Mouse (Mus musculus) thymus, postnatal 0 days (tissue): ENCODE results near the gene St7. TPM values are rescaled to one million over a fixed set of nuclear protein-coding genes. Genes with fewer than 3 reads are reported as not detected.

Experiments used
- DNase-seq: peaks from one replicate; pipeline ENCODE4 v3.0.0-alpha.2; 2015; ENCODE audit warnings: low spot score
- polyA plus RNA-seq: library from polyadenylated mRNA; unstranded; fragments of >200 nt; fragmentation: Nextera tagmentation; extraction: Ambion mirVana; gene quantifications from 2 replicates; pipeline ENCODE4 v1.2.1, GENCODE M21; 2015

The St7 gene
- polyA plus RNA-seq, 1 experiment from 2014 or later = 16.5 TPM

DNA sequence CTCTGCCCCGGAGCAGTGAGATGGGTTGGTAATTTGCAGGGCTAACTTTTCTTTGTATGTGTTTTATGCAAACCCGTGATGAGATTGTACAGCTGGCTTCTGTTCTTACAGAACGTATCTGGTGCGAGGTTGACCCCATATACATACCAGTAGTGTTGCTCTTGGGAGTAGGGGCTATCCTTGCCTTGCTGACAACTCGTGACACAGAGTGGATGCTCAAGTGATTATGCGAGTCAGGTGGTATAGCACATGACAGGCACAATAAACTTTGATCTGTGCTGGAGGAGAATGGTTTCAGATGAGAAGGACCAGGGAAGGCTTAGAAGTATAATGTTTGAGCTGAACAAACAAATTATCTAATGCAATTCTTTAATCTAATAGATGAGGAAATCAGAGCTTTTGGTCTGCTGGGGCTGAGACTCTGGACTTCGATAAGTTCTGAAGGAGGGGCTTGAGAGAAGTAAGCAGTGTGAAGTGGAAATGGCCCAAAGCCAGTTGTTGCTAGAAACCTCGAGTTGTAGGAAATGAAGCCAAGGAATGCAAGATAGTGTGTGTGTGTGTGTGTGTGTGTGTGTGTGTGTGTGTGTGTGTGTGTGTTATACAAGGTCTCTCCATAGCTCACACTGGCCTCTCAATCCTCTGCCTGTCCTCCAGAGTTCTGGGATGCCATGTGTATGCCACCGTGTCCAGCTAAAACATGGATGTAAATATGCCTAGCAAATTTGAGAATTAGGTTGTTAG, 251.3 kb downstream of the St7 start:
- no peak for DNase-seq

DNA sequence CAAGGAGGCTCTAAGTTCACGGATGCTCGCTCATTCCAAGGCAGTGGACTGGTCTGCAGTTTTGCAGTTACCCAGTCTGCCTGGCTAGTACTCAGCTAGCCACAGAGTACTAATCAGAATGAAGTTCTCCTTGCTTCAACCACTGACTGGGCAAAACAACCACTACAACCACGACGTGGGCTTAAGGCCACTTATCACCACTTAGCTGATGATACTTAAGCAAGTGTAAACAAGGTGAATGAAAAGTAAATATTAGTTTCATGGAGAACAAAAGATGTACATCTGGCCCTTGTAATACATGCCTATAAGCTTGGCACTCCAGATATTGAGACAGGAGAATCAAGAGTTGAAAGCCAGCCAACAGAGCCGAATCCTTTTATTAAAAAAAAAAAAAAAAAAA, 253.7 kb downstream of the St7 start:
- no peak for DNase-seq

DNA sequence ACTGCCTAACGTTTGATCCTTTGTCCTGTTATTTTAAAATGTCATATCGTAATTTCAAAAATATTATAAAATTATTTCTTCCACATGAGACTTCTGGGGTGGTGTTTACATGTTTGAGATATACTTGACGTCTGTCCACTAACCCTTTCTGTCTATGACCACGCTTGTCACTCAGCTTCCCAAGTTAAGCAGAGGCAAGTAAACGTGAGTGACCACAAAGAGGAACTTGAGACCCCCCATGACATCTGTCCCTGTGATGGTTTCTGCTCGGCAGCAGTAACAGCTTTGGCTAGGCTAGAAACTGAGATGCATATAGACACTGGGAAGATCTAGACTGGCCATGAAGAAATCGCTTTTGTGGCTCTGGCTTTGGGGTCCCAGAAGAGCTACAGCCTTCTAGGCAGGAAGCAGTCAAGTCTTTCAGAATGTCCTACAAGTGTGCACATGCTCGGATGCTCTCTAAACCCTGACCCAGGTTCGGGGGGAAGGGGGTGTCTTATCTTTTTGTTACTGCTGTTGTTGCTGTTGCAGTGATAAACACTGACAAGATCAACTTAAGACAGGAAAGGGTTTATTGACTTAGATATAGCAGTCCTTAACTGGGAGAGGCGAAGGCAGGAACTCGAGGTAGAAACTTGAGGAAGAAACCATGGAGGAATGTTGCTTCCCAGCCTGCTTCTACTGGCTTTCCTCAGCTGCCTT, 254.5 kb downstream of the St7 start:
- no peak for DNase-seq

DNA sequence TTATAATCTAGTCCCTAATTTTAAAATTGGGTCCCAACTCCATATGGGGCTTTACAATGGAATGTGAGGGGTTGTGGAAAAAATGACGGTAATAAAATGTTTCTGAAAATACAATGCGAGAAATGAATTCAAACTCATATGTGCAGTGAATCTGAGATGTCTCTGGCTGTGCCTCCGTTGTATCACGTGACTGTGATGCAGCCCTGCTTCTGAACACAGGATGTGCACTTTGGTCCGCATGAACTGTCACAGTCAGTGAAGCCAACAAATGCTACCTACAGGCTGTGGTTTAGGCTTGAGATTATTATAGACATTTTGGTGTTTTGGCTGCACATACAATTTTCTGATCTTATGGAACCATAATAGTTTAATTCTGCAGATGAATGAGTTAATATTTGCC, 256.4 kb downstream of the St7 start:
- DNase-seq = no peak

DNA sequence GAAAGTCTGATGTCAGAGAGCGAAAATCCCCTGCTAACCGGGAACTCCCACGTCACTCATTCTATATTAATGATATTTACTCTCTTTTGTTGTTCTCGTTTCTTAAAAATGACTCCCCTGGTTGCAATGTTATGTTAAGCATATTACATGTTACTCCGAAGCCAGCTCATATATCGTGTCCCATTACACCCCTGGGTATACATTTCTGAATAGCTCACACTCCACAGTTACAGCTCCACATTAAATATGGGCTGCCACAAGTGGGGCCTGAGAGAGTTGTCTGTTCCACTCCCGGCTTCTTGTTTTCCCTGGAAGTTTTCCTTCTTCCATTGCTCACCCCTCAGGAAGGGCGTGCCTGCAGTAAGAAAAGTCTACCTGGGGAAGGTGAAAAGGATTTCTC, 259.0 kb downstream of the St7 start:
- no peak for DNase-seq

DNA sequence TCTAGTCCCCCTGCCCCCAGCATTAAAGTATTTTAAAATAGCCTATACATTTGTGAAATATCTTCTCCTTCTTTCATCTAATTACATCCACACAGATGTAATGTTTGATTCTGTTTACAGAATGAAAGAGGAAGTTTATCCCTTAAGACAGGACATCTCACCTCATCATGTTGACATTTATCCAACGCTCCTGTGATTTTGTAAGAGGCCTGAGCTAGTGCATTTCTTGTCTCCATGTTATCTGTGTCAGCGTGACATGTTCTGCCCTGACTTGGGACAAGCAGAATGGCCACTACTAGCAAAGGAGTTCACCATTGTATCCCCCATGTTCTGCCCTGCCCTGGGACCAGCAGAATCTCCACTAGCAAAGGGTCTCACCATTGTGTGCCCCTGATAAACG, 270.7 kb downstream of the St7 start:
- DNase-seq = no peak

DNA sequence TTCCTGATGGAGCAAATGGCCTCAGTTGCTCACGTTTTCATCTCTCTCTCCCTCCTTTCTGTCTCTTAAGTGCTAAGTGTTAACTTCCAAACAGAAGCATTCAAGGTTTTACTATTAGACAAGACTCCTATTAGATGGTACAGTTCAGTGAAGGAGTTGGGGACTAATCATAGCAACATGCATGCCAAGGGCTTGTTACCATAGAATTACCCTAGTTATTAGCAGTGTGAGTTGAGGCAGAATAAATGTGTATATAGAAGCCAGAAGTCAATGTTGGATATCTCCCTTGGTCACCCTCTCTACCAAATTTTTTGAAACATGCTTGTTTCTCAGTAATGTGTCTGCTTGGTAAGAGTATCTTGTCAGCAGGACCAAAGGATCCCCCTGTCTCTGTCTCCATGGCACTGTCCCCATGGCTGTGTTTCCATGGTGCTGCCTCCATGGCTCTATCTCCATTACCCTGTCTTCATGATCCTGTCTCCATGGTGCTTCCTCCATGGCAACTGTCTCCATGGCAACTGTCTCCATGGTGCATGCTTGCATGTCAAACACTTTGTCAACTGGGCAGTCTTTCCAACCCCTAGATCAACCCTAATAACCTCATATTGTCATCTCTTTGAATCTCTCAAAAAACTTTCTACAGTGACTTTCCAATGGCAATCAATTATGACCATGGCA, 275.9 kb downstream of the St7 start:
- no peak for DNase-seq

DNA sequence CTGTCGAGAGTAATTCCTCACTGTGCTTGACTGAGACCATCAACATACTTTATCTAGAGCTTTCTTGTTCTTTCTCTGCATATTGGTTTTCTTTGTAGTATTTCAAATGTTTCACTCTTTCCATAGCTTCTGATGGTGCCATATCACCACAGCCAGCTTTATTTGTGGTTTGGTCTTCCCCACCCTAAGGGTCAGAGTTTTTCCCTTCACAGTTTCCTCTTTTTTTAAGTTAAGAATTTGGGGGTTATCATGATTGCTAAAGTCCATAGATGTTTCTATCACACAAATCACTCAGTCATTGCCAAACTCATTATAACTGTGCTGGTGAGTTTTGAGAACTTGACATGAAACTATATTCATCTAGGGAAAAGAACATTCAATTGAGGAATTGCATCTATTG, 277.1 kb downstream of the St7 start:
- no peak for DNase-seq

DNA sequence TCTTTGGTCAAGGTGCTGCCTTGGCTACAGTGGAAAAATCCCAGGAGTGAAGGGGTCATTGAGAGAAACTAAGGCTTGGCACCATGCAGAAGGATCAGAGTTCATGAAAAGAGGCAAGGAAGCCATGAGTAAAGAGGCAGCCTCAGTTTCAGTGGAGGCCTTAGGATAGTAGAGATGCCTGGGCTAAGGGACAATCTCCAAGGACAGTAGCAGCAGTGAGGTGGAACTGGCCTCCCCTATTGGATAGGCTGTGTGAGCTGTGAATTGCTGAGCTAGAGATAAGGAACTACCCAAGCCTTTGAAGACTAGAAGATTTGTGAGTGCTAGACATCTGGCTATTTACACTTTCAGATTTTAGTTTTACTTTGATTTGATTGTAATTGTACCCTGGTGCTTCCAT, 278.7 kb downstream of the St7 start:
- DNase-seq = no peak

DNA sequence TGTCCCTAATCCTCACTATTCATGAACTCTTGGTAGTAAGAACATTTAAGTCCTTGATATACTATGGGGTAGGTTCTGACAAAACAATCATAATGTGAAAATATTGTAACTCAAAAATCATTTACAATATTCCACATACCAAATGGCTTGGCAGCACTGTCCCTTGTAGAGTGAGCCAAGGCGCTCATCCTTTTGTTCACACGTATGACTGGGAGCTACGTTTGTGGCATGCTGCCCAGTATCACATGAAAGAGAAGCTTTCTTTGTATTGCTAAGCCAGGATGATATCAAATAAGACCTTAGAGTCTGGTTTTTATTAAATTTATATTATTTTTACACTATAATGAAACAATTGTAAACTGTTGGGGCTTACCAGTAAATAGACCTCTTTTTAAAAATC, 281.7 kb downstream of the St7 start:
- DNase-seq = no peak

DNA sequence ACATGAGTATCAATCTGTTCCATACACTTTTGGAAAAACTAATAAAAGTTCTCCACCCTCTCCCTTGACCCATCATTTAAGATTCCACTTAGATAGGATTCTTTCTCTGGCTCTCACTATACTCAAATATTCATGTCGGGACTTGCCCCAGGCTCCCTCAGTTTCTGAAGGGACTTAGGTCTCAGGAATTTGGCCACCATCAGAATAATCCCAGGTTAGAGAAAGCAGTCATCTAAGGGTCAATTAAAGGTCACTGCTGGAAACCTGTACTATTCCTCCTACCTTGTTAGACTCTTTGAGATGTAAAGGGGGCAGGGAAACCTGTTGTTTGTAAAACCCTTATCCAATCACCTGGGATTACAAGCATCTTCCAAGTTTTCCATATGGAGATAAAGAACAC, 284.4 kb downstream of the St7 start:
- no peak for DNase-seq

DNA sequence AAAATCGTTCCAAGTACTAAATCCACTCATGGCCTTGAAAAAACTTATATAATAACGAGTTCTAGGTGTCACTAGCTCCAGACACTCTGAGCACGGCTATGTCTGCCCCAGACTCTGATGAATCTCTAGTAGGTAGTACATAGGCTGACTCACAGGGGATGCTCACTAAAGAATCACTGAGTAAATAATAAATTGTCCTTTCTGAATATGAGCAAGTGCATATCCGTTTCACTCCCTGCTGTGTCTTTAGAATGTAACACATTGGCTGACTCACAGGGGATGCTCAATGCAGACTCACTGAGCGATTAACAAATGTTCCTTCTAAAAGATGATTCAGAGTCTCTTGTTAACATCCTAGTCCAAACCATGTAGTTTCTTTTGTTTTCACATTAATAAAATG, 285.6 kb downstream of the St7 start:
- DNase-seq = no peak

DNA sequence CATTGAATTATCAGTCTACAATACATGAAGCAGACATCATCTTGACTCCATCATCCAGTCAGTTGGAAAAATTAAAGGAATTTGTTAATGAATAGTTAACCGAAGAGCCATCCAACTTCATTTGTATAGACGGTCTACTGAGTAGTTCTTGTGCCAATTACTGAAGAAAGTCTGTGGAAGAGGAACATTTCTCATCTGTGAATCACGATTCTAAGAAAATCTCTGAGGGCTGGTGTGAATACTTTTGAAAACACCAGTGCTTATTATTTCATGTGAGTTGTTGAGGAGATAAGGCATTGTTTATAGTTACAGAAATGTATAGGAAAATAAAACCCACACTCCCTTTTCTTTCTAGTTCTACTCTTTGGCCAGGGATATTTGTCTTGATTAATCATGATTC, 286.1 kb downstream of the St7 start:
- no peak for DNase-seq

DNA sequence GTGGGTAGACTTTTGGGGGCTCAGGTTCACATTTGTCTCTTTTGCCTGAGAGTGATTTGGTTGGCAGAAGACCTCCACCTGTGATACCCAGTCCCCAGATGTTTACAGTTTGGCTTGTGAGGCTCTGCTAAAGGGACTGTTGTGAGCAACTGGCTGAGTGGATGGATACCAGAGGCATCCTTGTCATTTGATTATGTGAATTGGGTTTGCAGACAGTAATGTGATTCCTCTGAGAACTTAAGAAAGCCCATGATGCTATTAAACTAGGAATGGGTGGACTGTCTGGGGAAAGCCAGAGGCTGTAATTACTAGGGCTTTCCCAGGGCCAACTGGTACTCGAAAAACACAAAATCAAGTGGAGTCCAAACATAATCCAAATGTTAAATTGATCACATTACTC, 286.6 kb downstream of the St7 start:
- DNase-seq = no peak

DNA sequence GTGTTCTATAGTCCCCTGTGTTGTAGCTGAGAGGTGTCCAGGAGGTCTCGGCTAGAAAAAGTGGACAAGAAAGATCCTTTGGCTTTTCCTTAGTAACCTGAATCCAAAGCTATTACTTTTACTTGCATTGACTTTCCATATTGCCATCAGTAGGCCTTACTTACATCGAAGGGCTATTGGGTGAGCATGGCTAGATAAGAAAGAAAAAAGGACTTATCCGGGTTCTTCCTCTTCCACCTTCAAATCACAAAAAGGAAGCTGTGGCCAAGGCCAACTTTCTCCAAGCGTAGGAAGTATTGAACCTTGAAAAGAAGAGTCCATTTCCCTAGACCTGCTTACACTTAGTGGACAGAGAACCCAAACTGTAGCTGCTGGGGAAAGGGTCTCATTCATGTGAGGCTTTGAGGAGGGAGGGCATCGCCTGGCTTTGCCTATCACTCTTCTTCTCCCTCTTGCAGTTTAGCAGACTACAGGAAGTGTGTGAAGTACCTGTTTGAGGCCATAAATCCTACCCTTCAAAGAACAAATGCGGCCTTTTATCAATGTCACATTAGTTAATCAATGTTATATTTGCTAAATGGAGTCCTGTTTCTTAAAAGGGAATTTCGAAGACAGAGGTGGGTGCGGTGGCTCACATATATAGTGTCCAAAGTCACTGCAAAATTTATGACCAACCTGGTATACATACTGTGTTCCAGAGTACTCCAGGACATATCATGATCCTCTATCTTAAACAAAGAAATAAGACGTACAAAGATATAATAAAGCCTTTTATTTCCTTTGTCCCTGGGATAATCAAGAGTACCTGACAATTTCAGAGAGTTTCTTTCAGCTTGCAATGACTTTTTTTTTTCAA, 297.7 kb downstream of the St7 start:
- DNase-seq = no peak

DNA sequence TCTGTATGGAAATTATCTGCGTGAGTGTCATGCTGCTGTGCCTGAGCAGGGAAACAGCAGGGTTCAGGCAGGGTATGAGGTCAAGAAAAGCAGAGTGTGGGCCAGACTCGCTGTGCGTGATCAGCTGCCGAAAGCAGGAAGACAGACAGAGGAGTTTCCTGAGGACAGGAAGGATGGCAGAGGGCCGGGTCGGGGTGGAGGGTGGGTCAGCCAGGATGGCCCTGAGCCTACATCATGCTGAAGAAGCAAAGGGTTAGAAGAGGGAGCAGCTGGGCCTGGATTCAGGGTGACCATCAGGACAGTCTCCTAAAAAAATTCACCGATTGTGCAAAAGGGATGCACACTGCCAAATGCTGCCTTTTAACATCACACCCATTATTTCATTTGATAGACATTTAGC, 298.9 kb downstream of the St7 start:
- DNase-seq = no peak

Other genes with a start within 250 kb of the St7 start
- 0.33 and 0.34 TPM in 2 replicates for gene Met, start 229.1 kb upstream of the St7 start, polyA plus RNA-seq
- 267 and 279 TPM in 2 replicates for gene Capza2, start 56.7 kb upstream of the St7 start, polyA plus RNA-seq